Mouse (Mus musculus): ENCODE results near the gene Uhmk1.

GRCm38 (mm10) chr1:170185137-170185536, 30.1 kb downstream of the Uhmk1 start:
- no peak for TF ChIP-seq CTCF (IDR thresholded peaks at IDR 0.05; ENCODE audit: borderline replicate concordance, extremely low read depth, insufficient read depth, insufficient read length)
- TF ChIP-seq POLR2A (IDR thresholded peaks at IDR 0.05; ENCODE audit: borderline replicate concordance, extremely low read depth, insufficient read depth, insufficient read length, poor library complexity, severe bottlenecking), result no peak
